Mouse (Mus musculus) MEL (cell line): Measurements from ENCODE around the gene Ctnnb1. TPM values are rescaled to one million over a fixed set of nuclear protein-coding genes. Genes with fewer than 3 reads are reported as not detected.
A peak's percentile ranks its signal among the peaks of the same experiment; 100 is the strongest.

Experiments
- DNase-seq: peaks from one replicate; pipeline ENCODE4 v3.0.0; 2011; ENCODE audit warnings: low read depth, low spot score
- H3K27ac ChIP-seq: 2 replicates; pipeline ENCODE4 v1.5.1; 2012; ENCODE audit warnings: low read depth, mild to moderate bottlenecking, control low read depth, low read length, moderate library complexity; ENCODE audit not compliant: control insufficient read depth
- H3K27me3 ChIP-seq, 2 experiments: fragments of 150-350 bp in 1 of 2; sonication (generic) in 1 of 2; 2 replicates each; pipeline ENCODE4 v1.6.1; 2012; ENCODE audit warnings: low read length in 2 of 2, mild to moderate bottlenecking in 2 of 2, improper control_type of control experiment in 1 of 2, moderate library complexity in 1 of 2; ENCODE audit not compliant: insufficient read depth in 2 of 2, control insufficient read depth in 1 of 2
- H3K36me3 ChIP-seq, 2 experiments: 2 replicates each; pipeline ENCODE4 v1.6.1; 2012 to 2014; ENCODE audit warnings: low read length in 2 of 2, improper control_type of control experiment in 1 of 2, inconsistent platforms in 1 of 2, mild to moderate bottlenecking in 1 of 2; ENCODE audit not compliant: insufficient read depth in 2 of 2, control insufficient read depth in 1 of 2
- H3K4me1 ChIP-seq, 2 experiments: fragments of 150-350 bp in 1 of 2; sonication (generic) in 1 of 2; 2 replicates each; pipeline ENCODE4 v1.6.1; 2012; ENCODE audit warnings: low read length in 2 of 2, improper control_type of control experiment in 1 of 2, mild to moderate bottlenecking in 1 of 2; ENCODE audit not compliant: insufficient read depth in 2 of 2, control insufficient read depth in 1 of 2
- H3K4me3 ChIP-seq, 2 experiments: fragments of 150-350 bp in 1 of 2; sonication (generic) in 1 of 2; 2 replicates each; pipeline ENCODE4 v1.5.1; 2012; ENCODE audit warnings: low read depth in 2 of 2, low read length in 2 of 2, mild to moderate bottlenecking in 2 of 2, moderate library complexity in 2 of 2, control low read depth in 1 of 2, improper control_type of control experiment in 1 of 2; ENCODE audit not compliant: control insufficient read depth in 1 of 2, insufficient read depth in 1 of 2
- H3K79me2 ChIP-seq: 2 replicates; pipeline ENCODE4 v1.6.1; 2012; ENCODE audit warnings: mild to moderate bottlenecking, low read length, moderate library complexity; ENCODE audit not compliant: control insufficient read depth, poor library complexity, insufficient read depth
- H3K9ac ChIP-seq: 2 replicates; pipeline ENCODE4 v1.6.1; 2012; ENCODE audit warnings: low read depth, mild to moderate bottlenecking, control low read depth, low read length, moderate library complexity; ENCODE audit not compliant: control insufficient read depth, poor library complexity, severe bottlenecking
- H3K9me3 ChIP-seq: fragments of 150-350 bp; sonication (generic); replicated peaks from 2 replicates; pipeline ENCODE4 v1.6.1; 2012; ENCODE audit warnings: mild to moderate bottlenecking, low read length, improper control_type of control experiment, moderate library complexity; ENCODE audit not compliant: insufficient read depth
- BHLHE40 ChIP-seq: IDR thresholded peaks from 2 replicates; pipeline ENCODE4 v1.6.1; 2012; ENCODE audit warnings: low read depth, mild to moderate bottlenecking, inconsistent platforms, low read length, improper control_type of control experiment, borderline replicate concordance
- CTCF ChIP-seq, 3 experiments: IDR thresholded peaks in 2 of 3; conservative IDR thresholded peaks in 1 of 3; 2 replicates each; pipeline ENCODE4 v1.5.1; 2011 to 2012; ENCODE audit warnings: low read length in 3 of 3, low read depth in 2 of 3, mild to moderate bottlenecking in 2 of 3, improper control_type of control experiment in 1 of 3, inconsistent platforms in 1 of 3, mixed read lengths in 1 of 3, moderate library complexity in 1 of 3; ENCODE audit not compliant: control insufficient read depth in 1 of 3, insufficient read depth in 1 of 3, poor library complexity in 1 of 3, severe bottlenecking in 1 of 3
- E2F4 ChIP-seq: IDR thresholded peaks from 2 replicates; pipeline ENCODE4 v1.6.1; 2011; ENCODE audit warnings: low read depth, low read length, improper control_type of control experiment, borderline replicate concordance
- GABPA ChIP-seq: IDR thresholded peaks from 2 replicates; pipeline ENCODE4 v1.6.1; 2012; ENCODE audit warnings: low read depth, mild to moderate bottlenecking, inconsistent platforms, low read length, improper control_type of control experiment, moderate library complexity
- GATA1 ChIP-seq: IDR thresholded peaks from 2 replicates; pipeline ENCODE4 v1.6.1; 2011; ENCODE audit warnings: low read depth, low read length, improper control_type of control experiment
- JUND ChIP-seq: IDR thresholded peaks from 2 replicates; pipeline ENCODE4 v1.6.1; 2011; ENCODE audit warnings: low read depth, mild to moderate bottlenecking, improper control_type of control experiment, low read length
- KAT2A ChIP-seq: conservative IDR thresholded peaks from 2 replicates; pipeline ENCODE4 v1.6.1; 2012; ENCODE audit warnings: low read depth, low read length, improper control_type of control experiment, inconsistent platforms
- MYB ChIP-seq: IDR thresholded peaks from 2 replicates; pipeline ENCODE4 v1.6.1; 2011; ENCODE audit warnings: mild to moderate bottlenecking, low read depth, low read length, improper control_type of control experiment
- MYC ChIP-seq: IDR thresholded peaks from 2 replicates; pipeline ENCODE4 v1.6.1; 2011; ENCODE audit warnings: low read depth, mild to moderate bottlenecking, low read length, improper control_type of control experiment, moderate library complexity
- NELFE ChIP-seq: IDR thresholded peaks from 2 replicates; pipeline ENCODE4 v1.6.1; 2011; ENCODE audit warnings: low read depth, low read length, improper control_type of control experiment
- NRF1 ChIP-seq: IDR thresholded peaks from 2 replicates; pipeline ENCODE4 v1.6.1; 2014; ENCODE audit warnings: low read depth, mild to moderate bottlenecking, inconsistent platforms, low read length, improper control_type of control experiment, moderate library complexity; ENCODE audit not compliant: poor library complexity, insufficient read depth, severe bottlenecking
- POLR2AphosphoS2 ChIP-seq: IDR thresholded peaks from 2 replicates; pipeline ENCODE4 v1.6.1; 2011; ENCODE audit warnings: low read length, improper control_type of control experiment
- TBP ChIP-seq: IDR thresholded peaks from 2 replicates; pipeline ENCODE4 v1.8.0; 2011; ENCODE audit warnings: low read depth, low read length, improper control_type of control experiment
- TCF12 ChIP-seq: IDR thresholded peaks from 2 replicates; pipeline ENCODE4 v1.6.1; 2014; ENCODE audit warnings: low read depth, mild to moderate bottlenecking, inconsistent platforms, low read length, improper control_type of control experiment, moderate library complexity
- UBTF ChIP-seq: IDR thresholded peaks from 2 replicates; pipeline ENCODE4 v1.6.1; 2012; ENCODE audit warnings: low read depth, mild to moderate bottlenecking, inconsistent platforms, low read length, improper control_type of control experiment, moderate library complexity, borderline replicate concordance; ENCODE audit not compliant: insufficient read depth
- USF1 ChIP-seq: IDR thresholded peaks from 2 replicates; pipeline ENCODE4 v1.6.1; 2014; ENCODE audit warnings: low read depth, mild to moderate bottlenecking, inconsistent platforms, low read length, improper control_type of control experiment, moderate library complexity
- ZC3H11A ChIP-seq: IDR thresholded peaks from 2 replicates; pipeline ENCODE4 v1.6.1; 2012; ENCODE audit warnings: low read depth, mild to moderate bottlenecking, inconsistent platforms, low read length, improper control_type of control experiment
- ZKSCAN1 ChIP-seq: IDR thresholded peaks from 2 replicates; pipeline ENCODE4 v1.6.1; 2012; ENCODE audit warnings: low read depth, mild to moderate bottlenecking, inconsistent platforms, low read length, improper control_type of control experiment, moderate library complexity
- ZMIZ1 ChIP-seq: IDR thresholded peaks from 2 replicates; pipeline ENCODE4 v1.6.1; 2012; ENCODE audit warnings: low read depth, mild to moderate bottlenecking, inconsistent platforms, low read length, improper control_type of control experiment, moderate library complexity
- polyA plus RNA-seq, 2 experiments: library from polyadenylated mRNA; stranded (reverse) in 1 of 2; unstranded in 1 of 2; fragments of >175 nt in 1 of 2; fragments of >200 nt in 1 of 2; gene quantifications; 2 replicates each; pipeline versions ENCODE4 v1.2.1 to v1.2.4; 2012; ENCODE audit warnings: low replicate concordance in 2 of 2, low read depth in 1 of 2; ENCODE audit not compliant: insufficient read length in 2 of 2, insufficient read depth in 1 of 2, missing spikeins in 1 of 2
- total RNA-seq: library from RNA; depleted of rRNA; stranded (reverse); fragments of 300-350 nt; gene quantifications from 2 replicates; pipeline ENCODE4 v1.2.3, GENCODE M21; 2012

Gene Ctnnb1
- total and polyA plus RNA-seq, 3 experiments: 302 to 701 (median 377) TPM

DNA sequence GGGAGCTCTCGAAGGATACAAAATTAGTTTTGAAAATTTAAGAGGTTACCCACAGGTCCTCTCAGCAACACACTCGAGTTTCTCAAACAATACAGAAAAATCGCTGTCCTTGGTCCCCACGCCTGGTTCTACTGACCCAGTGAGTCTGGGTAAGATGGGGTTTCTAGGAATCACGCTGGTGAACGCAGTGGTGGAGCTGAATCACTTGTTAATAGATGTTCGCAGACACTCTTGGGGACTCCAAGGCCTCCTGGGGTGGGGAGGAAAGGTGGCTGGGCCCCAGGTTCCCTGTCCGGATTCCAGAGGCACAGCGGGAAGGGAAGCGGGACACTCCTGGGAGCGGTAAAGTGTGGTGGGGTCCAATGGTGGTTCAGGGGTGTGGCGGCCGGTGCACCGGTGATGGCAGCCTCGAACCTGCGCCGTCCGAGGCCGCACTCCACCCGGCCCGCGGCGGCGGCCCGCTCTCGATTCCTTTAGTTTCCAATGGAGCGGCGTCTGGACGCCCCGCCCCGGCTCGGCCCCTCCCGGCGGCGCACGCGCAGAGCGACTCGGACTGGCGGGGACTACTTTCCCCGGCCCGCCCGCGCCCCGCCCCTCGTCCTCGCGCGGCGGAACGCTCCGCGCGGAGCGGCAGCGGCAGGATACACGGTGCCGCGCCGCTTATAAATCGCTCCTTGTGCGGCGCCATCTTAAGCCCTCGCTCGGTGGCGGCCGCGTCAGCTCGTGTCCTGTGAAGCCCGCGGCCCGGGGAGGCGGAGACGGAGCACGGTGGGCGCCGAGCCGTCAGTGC is 4.0 kb downstream of the Ctnnb1 start (continued):
- no peak for TF ChIP-seq USF1
- peak; percentile 99 for TF ChIP-seq NELFE
- TF ChIP-seq BHLHE40: no peak
- TF ChIP-seq JUND: no peak
- TF ChIP-seq ZC3H11A: peak; percentile 71
- TF ChIP-seq CTCF (IDR thresholded peaks at IDR 0.05 in 2 of 3, conservative IDR thresholded peaks at IDR 0.05 in 1 of 3; ENCODE audit: control insufficient read depth in 1 of 3, insufficient read depth in 1 of 3, low read depth in 2 of 3, low read length in 3 of 3, poor library complexity in 1 of 3, severe bottlenecking in 1 of 3): no peak
- no peak; the same call in 1 of the 2 replicates for TF ChIP-seq E2F4
- TF ChIP-seq GATA1: no peak
- TF ChIP-seq MYB: 0 out of 2 replicates have a peak, but pooled peaks have one; percentile 5
- TF ChIP-seq POLR2AphosphoS2: peak; percentile 96
- no peak for TF ChIP-seq ZKSCAN1
- peak; percentile 97 for TF ChIP-seq ZMIZ1
- TF ChIP-seq TBP: peak; percentile 97
- TF ChIP-seq NRF1: peak; percentile 90
- TF ChIP-seq TCF12: peak; percentile 89
- TF ChIP-seq UBTF: no peak
- TF ChIP-seq GABPA: 0 out of 2 replicates have a peak, but pooled peaks have one; percentile 5
- TF ChIP-seq, all 39 proteins: peak for 20

DNA sequence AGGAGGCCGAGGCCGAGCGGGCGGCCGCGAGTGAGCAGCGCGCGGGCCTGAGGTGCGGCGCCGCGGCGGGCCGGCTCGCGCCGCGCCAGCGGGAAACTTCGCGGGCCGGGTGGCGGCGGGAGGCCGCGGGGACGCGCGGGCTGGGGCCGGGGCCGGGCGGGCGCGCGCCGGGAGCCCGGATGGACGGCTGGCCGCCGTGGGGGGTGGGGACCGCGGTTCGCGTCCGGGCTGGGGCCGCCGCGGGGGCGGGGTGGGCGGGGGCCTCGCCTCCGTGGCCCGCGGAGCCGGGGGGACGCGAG is 4.5 kb downstream of the Ctnnb1 start:
- H3K27ac ChIP-seq: peak overlapping the region; percentile 62; the same call in 1 of the 2 replicates
- H3K9ac ChIP-seq: peak overlapping the region; percentile 98
- peaks cover 50% of the 10 kb centered on the region for H3K79me2 ChIP-seq
- no peaks in the 10 kb centered on the region for H3K9me3 ChIP-seq
- peaks cover 0 to 2% of the 10 kb centered on the region in 2 experiments; a peak in 3 of 4 replicates for H3K27me3 ChIP-seq
- no peak for TF ChIP-seq KAT2A
- TF ChIP-seq MYC: no peak
- TF ChIP-seq UBTF: no peak
- no peak for TF ChIP-seq GATA1
- no peak for TF ChIP-seq JUND
- no peak for TF ChIP-seq NELFE
- TF ChIP-seq GABPA: no peak
- peaks cover 3 to 19% of the 10 kb centered on the region in 2 experiments for H3K4me1 ChIP-seq
- no peak for DNase-seq
- H3K36me3 ChIP-seq: peaks cover 10 to 22% of the 10 kb centered on the region in 2 experiments
- peak overlapping the region; percentile 100 for H3K4me3 ChIP-seq
